Mouse (Mus musculus) hindbrain, embryonic 15.5 days (tissue): ENCODE data around the gene Cdh12. TPM values are rescaled to one million over a fixed set of nuclear protein-coding genes. Genes with fewer than 3 reads are reported as not detected.
"Not testable (repeated sequence)": the region's sequence is repeated elsewhere in the genome, so short reads cannot be mapped to it uniquely, and the experiment has no call there.

ENCODE experiments used
- ATAC-seq: fragments of 200-750 bp; cut with Nextera tagmentation; 2 replicates; pipeline ENCODE4 v1.8.0; 2017; ENCODE audit warnings: low read depth, moderate number of reproducible peaks, moderate TSS enrichment; ENCODE audit not compliant: low FRiP score
- H3K27ac ChIP-seq: fragments of 300-500 bp; sonication (generic); replicated peaks from 2 replicates; pipeline ENCODE4 v1.5.1; 2015; ENCODE audit warnings: mild to moderate bottlenecking, inconsistent platforms
- H3K27me3 ChIP-seq: fragments of 300-500 bp; sonication (generic); 2 replicates; pipeline ENCODE4 v1.6.1; 2015; ENCODE audit warnings: control low read depth, inconsistent platforms
- H3K36me3 ChIP-seq: fragments of 300-500 bp; sonication (generic); 2 replicates; pipeline ENCODE4 v1.6.1; 2015; ENCODE audit warnings: control low read depth, inconsistent platforms
- H3K4me1 ChIP-seq: fragments of 300-500 bp; sonication (generic); replicated peaks from 2 replicates; pipeline ENCODE4 v1.6.1; 2015; ENCODE audit warnings: control low read depth, inconsistent platforms
- H3K4me2 ChIP-seq: fragments of 300-500 bp; sonication (generic); 2 replicates; pipeline ENCODE4 v1.6.1; 2015; ENCODE audit warnings: moderate library complexity, mild to moderate bottlenecking, inconsistent platforms
- H3K4me3 ChIP-seq: fragments of 300-500 bp; sonication (generic); 2 replicates; pipeline ENCODE4 v1.5.1; 2015; ENCODE audit warnings: mild to moderate bottlenecking, inconsistent platforms
- H3K9ac ChIP-seq: fragments of 300-500 bp; sonication (generic); 2 replicates; pipeline ENCODE4 v1.6.1; 2015; ENCODE audit warnings: inconsistent platforms
- H3K9me3 ChIP-seq: fragments of 300-500 bp; sonication (generic); 2 replicates; pipeline ENCODE4 v1.6.1; 2016; ENCODE audit warnings: control low read depth, inconsistent platforms
- whole genome bisulfite sequencing: fragments of 180-500 bp; shearing (Covaris S2); methylation state at CpG from one replicate; pipeline ENCODE4 v1.1.7; 2015; 5-methylcytosine and 5-hydroxymethylcytosine counted together
- polyA plus RNA-seq: library from polyadenylated mRNA; unstranded; fragments of >200 nt; fragmentation: Nextera tagmentation; extraction: Ambion mirVana; gene quantifications from 2 replicates; pipeline ENCODE4 v1.2.1, GENCODE M21; 2015

The Cdh12 gene
- polyA plus RNA-seq, 1 experiment from 2014 or later, result 9.6 TPM

GRCm38 (mm10) chr15:21297051-21297450 is 848.0 kb downstream of the Cdh12 start:
- 92% methylated on average over 1 of the region's 1 CpGs for WGBS
- Histone ChIP-seq H3K27me3 (no peaks in the 10 kb centered on the region), H3K4me3 (no peak overlapping the region), H3K36me3 (no peaks in the 10 kb centered on the region), H3K9me3 (no peaks in the 10 kb centered on the region), H3K9ac (no peak overlapping the region), H3K27ac (no peak overlapping the region), H3K4me1 (no peaks in the 10 kb centered on the region), H3K4me2 (no peak overlapping the region)
- no peak for ATAC-seq

GRCm38 (mm10) chr15:21315457-21315856 is 866.4 kb downstream of the Cdh12 start:
- H3K27ac ChIP-seq, result no peak overlapping the region
- no peaks in the 10 kb centered on the region for H3K4me1 ChIP-seq
- H3K9ac ChIP-seq, result no peak overlapping the region
- H3K27me3 ChIP-seq, result no peaks in the 10 kb centered on the region
- H3K36me3 ChIP-seq, result no peaks in the 10 kb centered on the region
- no peak overlapping the region for H3K4me2 ChIP-seq
- H3K4me3 ChIP-seq, result no peak overlapping the region
- H3K9me3 ChIP-seq, result no peaks in the 10 kb centered on the region
- ATAC-seq, result no peak
- WGBS, result 65% methylated on average over 3 of the region's 3 CpGs

DNA sequence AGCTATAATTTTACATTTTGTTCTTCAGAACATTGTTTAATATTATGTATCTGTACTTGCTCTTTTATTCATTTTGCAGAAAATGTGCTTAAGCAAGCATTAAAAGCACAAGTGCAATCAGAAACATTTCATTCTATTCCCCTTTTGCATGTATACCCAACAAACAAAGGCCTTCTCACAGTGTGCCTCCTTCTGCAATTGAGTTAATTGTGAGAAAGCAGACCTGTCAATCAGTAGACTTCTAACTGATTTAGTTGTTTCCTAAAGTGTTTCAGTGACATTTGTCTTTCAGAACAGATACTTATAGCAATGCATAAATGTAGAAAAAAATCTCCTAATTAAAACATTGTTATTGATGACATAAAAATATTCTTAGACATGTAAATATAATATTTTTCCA is 894.8 kb downstream of the Cdh12 start:
- H3K4me3 ChIP-seq, result no peak overlapping the region
- no peaks in the 10 kb centered on the region for H3K9me3 ChIP-seq
- no peaks in the 10 kb centered on the region for H3K27me3 ChIP-seq
- H3K36me3 ChIP-seq, result no peaks in the 10 kb centered on the region
- no peak overlapping the region for H3K4me2 ChIP-seq
- no peak overlapping the region for H3K9ac ChIP-seq
- no peak for ATAC-seq
- H3K4me1 ChIP-seq, result no peaks in the 10 kb centered on the region
- H3K27ac ChIP-seq, result no peak overlapping the region

DNA sequence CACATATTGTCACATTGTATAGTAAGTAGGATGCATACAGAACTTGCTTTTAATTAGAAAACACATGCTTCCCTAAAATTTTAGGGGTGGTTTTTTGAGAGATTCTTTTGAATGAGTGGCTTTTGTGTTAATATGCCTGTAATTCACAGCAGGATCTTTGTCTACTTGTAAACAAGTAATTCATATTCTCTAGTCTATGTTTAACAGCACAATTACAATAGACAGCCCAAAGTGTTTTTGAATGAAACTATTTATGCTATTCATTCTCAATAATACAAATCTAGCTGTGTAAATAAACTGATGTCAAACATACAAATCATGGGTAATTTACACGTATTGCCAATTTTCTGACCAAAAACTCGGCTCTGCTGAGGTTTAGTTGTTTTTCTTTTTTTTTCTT is 895.3 kb downstream of the Cdh12 start:
- no peak overlapping the region for H3K27ac ChIP-seq
- H3K4me2 ChIP-seq, result no peak overlapping the region
- no peak for ATAC-seq
- H3K9ac ChIP-seq, result no peak overlapping the region
- no peak overlapping the region for H3K4me3 ChIP-seq
- H3K4me1 ChIP-seq, result no peaks in the 10 kb centered on the region
- H3K36me3 ChIP-seq, result no peaks in the 10 kb centered on the region
- H3K9me3 ChIP-seq, result no peaks in the 10 kb centered on the region
- H3K27me3 ChIP-seq, result no peaks in the 10 kb centered on the region
- 55% methylated on average over 2 of the region's 2 CpGs for WGBS

DNA sequence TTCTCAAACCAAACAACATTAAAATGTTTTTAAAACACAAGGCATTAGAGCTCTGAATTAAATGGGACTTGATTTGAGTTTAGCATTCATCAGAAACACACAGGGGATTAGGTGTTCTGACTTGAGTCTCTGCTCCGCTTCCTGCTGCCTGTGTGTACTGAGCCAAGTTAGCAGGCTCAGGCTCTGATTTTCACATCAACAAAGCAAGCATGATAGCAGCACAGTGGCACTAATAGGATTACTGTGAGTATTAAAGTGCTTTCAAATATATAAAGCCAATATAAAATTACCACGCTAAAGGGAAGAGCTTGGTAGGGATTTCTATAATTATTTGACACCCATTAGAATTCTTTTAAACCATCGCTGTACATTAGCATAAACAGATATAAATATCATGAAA is 895.7 kb downstream of the Cdh12 start:
- Histone ChIP-seq H3K27ac (no peak overlapping the region), H3K9ac (no peak overlapping the region), H3K36me3 (no peaks in the 10 kb centered on the region), H3K27me3 (no peaks in the 10 kb centered on the region), H3K4me2 (no peak overlapping the region), H3K9me3 (no peaks in the 10 kb centered on the region), H3K4me1 (no peaks in the 10 kb centered on the region), H3K4me3 (no peak overlapping the region)
- no peak for ATAC-seq
- WGBS, result 60% methylated on average over 3 of the region's 3 CpGs

- no peak for ATAC-seq
- 86% methylated on average over 5 of the region's 5 CpGs for whole genome bisulfite sequencing
Observed at GRCm38 (mm10) chr15:21355356-21356101, 906.5 kb downstream of the Cdh12 start.

DNA sequence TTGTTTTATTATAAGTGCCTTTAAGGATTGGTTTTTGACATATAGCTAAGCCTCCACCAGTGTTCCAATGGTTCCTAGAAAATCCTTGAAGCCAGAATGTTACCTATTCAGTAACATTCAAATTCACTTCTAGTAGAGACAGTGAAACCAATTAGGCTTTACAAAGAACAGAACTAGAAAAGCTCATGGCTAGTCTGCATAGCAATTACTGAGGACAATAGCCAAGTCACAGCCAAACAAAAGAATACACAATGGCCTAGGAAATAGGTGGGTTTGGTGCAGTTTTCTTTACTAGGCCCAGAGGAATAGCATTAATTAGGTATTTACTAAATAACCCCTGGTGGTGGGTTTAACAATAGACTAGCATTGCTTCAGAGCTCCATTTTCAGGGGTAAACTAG is 917.3 kb downstream of the Cdh12 start:
- H3K27ac ChIP-seq, result no peak overlapping the region
- H3K4me3 ChIP-seq, result no peak overlapping the region
- H3K27me3 ChIP-seq, result no peaks in the 10 kb centered on the region
- no peaks in the 10 kb centered on the region for H3K9me3 ChIP-seq
- ATAC-seq, result no peak
- no peak overlapping the region for H3K9ac ChIP-seq
- no peaks in the 10 kb centered on the region for H3K4me1 ChIP-seq
- H3K4me2 ChIP-seq, result no peak overlapping the region
- no peaks in the 10 kb centered on the region for H3K36me3 ChIP-seq

More at GRCm38 (mm10) chr15:21355356-21356101, 906.5 kb downstream of the Cdh12 start:
- Histone ChIP-seq H3K4me1 (no peaks in the 10 kb centered on the region), H3K9ac (no peak overlapping the region), H3K4me3 (no peak overlapping the region), H3K27me3 (no peaks in the 10 kb centered on the region), H3K4me2 (no peak overlapping the region), H3K9me3 (no peaks in the 10 kb centered on the region), H3K27ac (no peak overlapping the region), H3K36me3 (no peaks in the 10 kb centered on the region)

DNA sequence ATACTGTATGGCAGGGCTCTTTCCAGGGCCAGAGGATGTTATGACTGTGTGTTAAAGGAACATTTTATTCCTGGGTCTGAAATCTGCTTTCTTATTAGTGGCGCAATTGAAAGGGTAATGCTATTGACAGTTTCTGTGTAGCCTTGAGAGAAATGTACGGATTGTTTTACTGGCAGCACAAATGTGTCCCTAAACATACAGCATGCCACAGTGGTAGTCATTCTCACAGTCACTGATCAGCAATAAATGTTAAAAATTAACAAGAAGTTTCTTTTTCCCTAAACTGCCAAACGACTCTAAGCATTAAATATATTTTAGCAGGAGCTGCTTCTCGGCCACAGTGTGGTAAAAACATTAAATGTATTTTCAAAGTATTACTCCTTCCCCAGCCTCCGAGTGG is 926.4 kb downstream of the Cdh12 start:
- Histone ChIP-seq H3K9me3 (no peaks in the 10 kb centered on the region), H3K9ac (no peak overlapping the region), H3K4me1 (no peaks in the 10 kb centered on the region), H3K36me3 (no peaks in the 10 kb centered on the region), H3K27ac (no peak overlapping the region), H3K4me2 (no peak overlapping the region), H3K4me3 (no peak overlapping the region), H3K27me3 (no peaks in the 10 kb centered on the region)
- WGBS, result 67% methylated on average over 5 of the region's 5 CpGs
- no peak for ATAC-seq

DNA sequence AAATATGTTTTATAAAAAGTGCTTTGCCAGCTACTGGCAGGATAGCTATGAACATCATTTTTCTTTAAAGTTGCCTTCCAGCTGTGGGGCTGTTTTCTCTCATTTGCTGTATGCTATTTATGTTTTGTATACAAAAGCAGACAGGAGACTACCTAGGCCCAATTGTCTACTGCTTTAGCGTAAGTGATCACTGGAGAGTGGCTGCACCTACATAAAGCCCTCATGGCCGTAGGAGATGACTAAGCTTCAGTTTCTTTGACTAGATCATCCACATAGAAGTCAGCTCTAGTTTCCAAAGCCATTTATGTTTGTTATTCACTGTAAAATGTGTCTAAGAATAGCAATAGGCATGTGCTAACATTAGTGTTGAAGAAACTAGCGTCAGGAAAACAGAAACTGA is 926.8 kb downstream of the Cdh12 start:
- no peak overlapping the region for H3K4me2 ChIP-seq
- no peak overlapping the region for H3K4me3 ChIP-seq
- ATAC-seq, result no peak
- no peaks in the 10 kb centered on the region for H3K4me1 ChIP-seq
- H3K27ac ChIP-seq, result no peak overlapping the region
- H3K9me3 ChIP-seq, result no peaks in the 10 kb centered on the region
- WGBS, result 80% methylated on average over 3 of the region's 3 CpGs
- H3K9ac ChIP-seq, result no peak overlapping the region
- no peaks in the 10 kb centered on the region for H3K36me3 ChIP-seq
- no peaks in the 10 kb centered on the region for H3K27me3 ChIP-seq

DNA sequence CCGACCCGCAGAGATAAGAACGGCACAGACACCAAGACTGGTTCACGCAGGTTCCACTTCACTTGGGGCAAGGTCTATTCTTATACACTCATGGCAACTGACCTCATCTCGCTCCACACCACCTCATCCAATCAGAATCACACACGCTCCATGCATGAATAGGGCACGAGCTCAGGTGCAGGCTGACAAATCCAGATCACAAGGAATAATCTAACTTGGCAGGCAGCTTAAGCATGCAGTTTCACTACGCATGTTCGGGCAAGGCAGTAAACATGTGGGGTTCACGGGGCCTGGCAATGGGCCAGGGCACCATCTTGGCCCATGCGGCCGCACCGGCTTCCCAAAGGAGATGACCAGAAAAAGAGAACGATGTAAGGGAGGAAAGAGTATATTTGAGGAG is 942.4 kb downstream of the Cdh12 start:
- not testable (repeated sequence) for H3K4me3 ChIP-seq, ATAC-seq, H3K4me1 ChIP-seq, H3K27me3 ChIP-seq, H3K9me3 ChIP-seq, H3K9ac ChIP-seq, H3K27ac ChIP-seq, H3K36me3 ChIP-seq, H3K4me2 ChIP-seq
- 86% methylated on average over 14 of the region's 14 CpGs for WGBS

DNA sequence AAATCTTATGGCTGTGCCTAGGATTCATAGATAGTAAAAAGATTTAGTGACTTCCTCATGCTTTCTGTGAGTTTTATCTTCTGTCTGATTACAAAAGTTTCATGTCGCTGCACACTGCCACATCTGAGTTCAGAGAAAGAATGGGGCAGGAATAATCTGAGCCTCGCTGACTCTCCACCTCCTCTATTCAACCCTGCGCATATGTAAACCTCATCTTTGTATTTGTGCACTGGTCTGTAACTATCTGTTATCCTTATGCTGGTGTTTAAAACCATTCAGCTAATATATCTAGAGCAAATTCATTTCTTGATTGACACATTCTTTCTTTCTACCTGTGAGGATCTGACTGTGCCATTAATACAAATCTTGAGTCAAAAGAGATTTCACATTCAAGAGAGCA is 944.0 kb downstream of the Cdh12 start:
- Histone ChIP-seq H3K27ac (no peak overlapping the region), H3K4me2 (no peak overlapping the region), H3K9me3 (no peaks in the 10 kb centered on the region), H3K4me3 (no peak overlapping the region), H3K36me3 (no peaks in the 10 kb centered on the region), H3K9ac (no peak overlapping the region), H3K27me3 (no peaks in the 10 kb centered on the region), H3K4me1 (no peaks in the 10 kb centered on the region)
- WGBS, result 28% methylated on average over 3 of the region's 3 CpGs
- no peak for ATAC-seq

DNA sequence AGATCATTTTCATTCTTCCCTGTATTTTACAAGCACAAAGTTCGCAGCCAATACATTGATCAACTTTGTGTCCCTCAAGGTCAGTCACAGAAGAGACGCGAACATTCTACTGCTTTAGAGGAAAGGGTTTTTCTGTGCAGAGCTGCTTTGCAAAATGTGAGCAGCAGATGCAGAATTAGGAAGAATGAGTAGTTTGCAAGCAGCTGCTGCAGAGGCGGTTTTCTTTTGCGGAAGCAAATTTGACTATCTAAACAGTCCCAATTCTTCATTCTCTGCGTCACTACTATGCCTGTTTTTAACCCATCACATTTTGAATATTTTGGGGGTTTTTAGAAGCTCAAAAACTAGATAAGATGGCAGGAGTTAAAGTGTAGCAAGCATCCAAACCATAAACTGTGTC is 956.1 kb downstream of the Cdh12 start:
- WGBS, result 76% methylated on average over 6 of the region's 6 CpGs
- H3K9me3 ChIP-seq, result no peaks in the 10 kb centered on the region
- H3K4me2 ChIP-seq, result no peak overlapping the region

More for the DNA sequence above, 956.1 kb downstream of the Cdh12 start:
- Histone ChIP-seq H3K36me3 (no peaks in the 10 kb centered on the region), H3K9ac (no peak overlapping the region), H3K27me3 (no peaks in the 10 kb centered on the region), H3K27ac (no peak overlapping the region), H3K4me3 (no peak overlapping the region), H3K4me1 (no peaks in the 10 kb centered on the region)
- no peak for ATAC-seq
